Mouse (Mus musculus) C3H10T1/2 (cell line): ENCODE results near the gene Prph2. TPM values are rescaled to one million over a fixed set of nuclear protein-coding genes. Genes with fewer than 3 reads are reported as not detected.

Source experiments
- polyA plus RNA-seq, 2 experiments: library from polyadenylated mRNA; unstranded; fragments of >200 nt; fragmentation: generic; extraction: Trizol; gene quantifications; one replicate each; pipeline ENCODE4 v1.2.1; 2012; ENCODE audit warnings: missing spikeins in 2 of 2

Prph2 gene
- polyA plus RNA-seq = under 1 TPM in 1 of 2 experiments, not detected in 1; 0.02 TPM

GRCm38 (mm10) chr17:46910186-46910585 is at the start of gene Prph2:
Gene Prph2, plus strand, starts transcription at chr17:46910459.

DNA sequence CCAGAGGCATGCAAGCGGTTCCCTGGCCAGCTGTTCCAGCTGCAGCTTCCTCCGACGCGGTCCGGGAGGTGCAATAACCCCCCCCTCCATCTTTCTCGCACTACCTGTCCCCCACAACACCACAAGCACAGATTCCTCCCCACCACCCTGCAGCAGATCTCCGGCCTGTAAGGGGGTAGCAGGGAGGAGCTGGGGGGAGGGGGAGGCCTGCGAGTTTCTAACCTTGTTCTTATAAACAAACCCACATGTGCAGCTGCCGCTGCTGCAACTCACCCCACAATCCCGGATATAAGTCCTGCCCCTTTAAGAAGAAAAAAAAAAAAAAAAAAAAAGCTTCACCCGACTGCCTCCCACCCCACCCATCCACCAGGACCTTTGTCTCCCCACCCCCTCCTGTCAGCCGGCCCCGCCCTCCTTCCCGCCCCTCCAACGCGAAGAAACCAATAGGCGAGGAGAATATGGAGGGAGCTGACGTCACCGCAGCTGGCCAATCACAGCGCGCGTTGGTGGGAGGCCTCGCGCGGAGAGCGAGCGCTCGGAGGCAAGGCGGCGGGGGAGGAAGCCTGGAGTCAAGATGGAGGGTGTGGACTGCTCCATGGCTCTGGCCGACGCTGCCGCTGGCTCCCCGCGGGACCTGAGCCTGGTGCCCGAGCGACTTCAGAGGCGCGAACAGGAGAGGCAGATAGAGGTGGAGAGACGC is 20.0 kb upstream of the Prph2 start, which contains the start of gene Tbcc:
Gene Tbcc (plus strand): TSS at position 569 of the 700 bp plus-strand sequence.

Other genes with a start within 250 kb of the Prph2 start
- 10 to 100 TPM; 30.8 to 53.1 TPM for gene Rrp36, start 236.1 kb upstream of the Prph2 start, polyA plus RNA-seq
- 100 to 1,000 TPM; 206 to 222 TPM for gene Mea1, start 231.7 kb upstream of the Prph2 start, polyA plus RNA-seq
- 100 to 1,000 TPM in 1 of 2 experiments, 10 to 100 TPM in 1; 71.0 to 103 TPM for gene Klhdc3, start 229.5 kb upstream of the Prph2 start, polyA plus RNA-seq
- 100 to 1,000 TPM in 1 of 2 experiments, 10 to 100 TPM in 1; 79.4 to 109 TPM for gene Ppp2r5d, start 205.3 kb upstream of the Prph2 start, polyA plus RNA-seq
- 10 to 100 TPM; 30.1 to 56.6 TPM for gene Pex6, start 199.0 kb upstream of the Prph2 start, polyA plus RNA-seq
- gene Gnmt, start 181.3 kb upstream of the Prph2 start, polyA plus RNA-seq = under 1 TPM; 0.30 to 0.38 TPM
- 10 to 100 TPM; 64.8 to 76.8 TPM for gene Cnpy3, start 158.2 kb upstream of the Prph2 start, polyA plus RNA-seq
- under 1 TPM; 0.07 to 0.11 TPM for gene Ptcra, start 146.7 kb upstream of the Prph2 start, polyA plus RNA-seq
- 100 to 1,000 TPM; 116 to 123 TPM for gene 2310039H08Rik, start 137.8 kb upstream of the Prph2 start, polyA plus RNA-seq
- gene Rpl7l1, start 127.8 kb upstream of the Prph2 start, polyA plus RNA-seq = 10 to 100 TPM; 34.7 to 71.1 TPM
- 1 to 10 TPM in 1 of 2 experiments, under 1 TPM in 1; 0.28 to 7.2 TPM for gene Bicral, start 52.0 kb upstream of the Prph2 start, polyA plus RNA-seq
- gene Tbcc, start 19.8 kb upstream of the Prph2 start, polyA plus RNA-seq = 10 to 100 TPM; 51.3 to 59.2 TPM
- 10 to 100 TPM in 1 of 2 experiments, 1 to 10 TPM in 1; 6.3 to 22.3 TPM for gene Ubr2, start 100.1 kb downstream of the Prph2 start, polyA plus RNA-seq